Mouse (Mus musculus) ES-Bruce4 (cell line): ENCODE measurements at regions not wholly inside any gene's neighbourhood (a gene's known extent, or its start where the extent isn't known, plus 50 kb on each side); places are given as distances from the start of the nearest gene placed in this dataset.

Source experiments
- H3K27ac ChIP-seq: 2 replicates; pipeline ENCODE4 v1.5.1; 2012; ENCODE audit warnings: low read length, inconsistent platforms; ENCODE audit not compliant: insufficient read depth
- H3K27me3 ChIP-seq: 2 replicates; pipeline ENCODE4 v1.6.1; 2012; ENCODE audit warnings: mild to moderate bottlenecking, low read length, inconsistent platforms; ENCODE audit not compliant: control insufficient read depth, poor library complexity, insufficient read depth, severe bottlenecking
- H3K36me3 ChIP-seq: 2 replicates; pipeline ENCODE4 v1.6.1; 2012; ENCODE audit warnings: inconsistent platforms, mild to moderate bottlenecking, low read length, moderate library complexity; ENCODE audit not compliant: control insufficient read depth, poor library complexity, insufficient read depth, severe bottlenecking
- H3K4me1 ChIP-seq: one replicate; pipeline ENCODE4 v1.8.1; 2011; ENCODE audit warnings: low read length; ENCODE audit not compliant: control insufficient read depth, insufficient read depth
- H3K4me3 ChIP-seq: 2 replicates; pipeline ENCODE4 v1.5.1; 2011; ENCODE audit warnings: low read depth, mild to moderate bottlenecking, low read length
- H3K9ac ChIP-seq: 2 replicates; pipeline ENCODE4 v1.6.1; 2012; ENCODE audit warnings: low read depth, mild to moderate bottlenecking, inconsistent platforms; ENCODE audit not compliant: poor library complexity, severe bottlenecking
- H3K9me3 ChIP-seq: replicated peaks from 2 replicates; pipeline ENCODE4 v1.6.1; 2012; ENCODE audit warnings: mild to moderate bottlenecking, low read length, inconsistent platforms; ENCODE audit not compliant: control insufficient read depth, poor library complexity, insufficient read depth, severe bottlenecking
- CTCF ChIP-seq: IDR thresholded peaks from one replicate; pipeline ENCODE4 v1.8.1; 2011; ENCODE audit warnings: low read depth, low read length
- EP300 ChIP-seq: IDR thresholded peaks from 2 replicates; pipeline ENCODE4 v1.6.1; 2011; ENCODE audit warnings: low read depth, low read length; ENCODE audit not compliant: insufficient read depth
- POLR2A ChIP-seq: IDR thresholded peaks from one replicate; pipeline ENCODE4 v1.8.1; 2011; ENCODE audit warnings: low read length; ENCODE audit not compliant: insufficient read depth

GRCm38 (mm10) chr1:186497872-186498271 lies 207.9 kb downstream of the Tgfb2 start:
- Histone ChIP-seq H3K27me3 (no peaks in the 10 kb centered on the region), H3K27ac (no peak overlapping the region), H3K9ac (no peak overlapping the region), H3K9me3 (no peaks in the 10 kb centered on the region), H3K4me3 (no peak overlapping the region), H3K36me3 (no peaks in the 10 kb centered on the region), H3K4me1 (no peaks in the 10 kb centered on the region)
- TF ChIP-seq EP300 (no peak), POLR2A (no peak), CTCF (no peak)

DNA sequence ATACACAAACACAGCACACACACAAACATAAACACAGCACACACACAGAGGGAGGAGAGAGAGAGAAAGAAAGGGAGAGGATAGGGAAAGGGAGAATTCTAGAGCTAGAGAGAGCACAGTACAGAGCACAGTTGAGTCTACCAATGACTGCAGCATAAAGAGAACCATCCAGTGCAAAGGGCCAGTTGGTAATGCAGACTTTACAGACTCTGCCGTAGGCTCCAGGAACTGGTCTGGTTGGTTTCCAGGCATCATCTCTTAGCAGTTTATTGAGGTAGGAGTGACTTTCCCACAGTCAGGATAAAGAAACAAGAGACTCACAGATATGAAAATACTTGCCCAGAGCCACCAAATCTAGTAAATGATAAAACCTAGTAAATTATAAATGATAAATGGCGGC lies 208.5 kb downstream of the Tgfb2 start:
- no peak for TF ChIP-seq POLR2A
- no peak for TF ChIP-seq CTCF
- TF ChIP-seq EP300 = no peak
- Histone ChIP-seq H3K4me3 (no peak overlapping the region), H3K4me1 (no peaks in the 10 kb centered on the region), H3K9ac (no peak overlapping the region), H3K27ac (no peak overlapping the region), H3K27me3 (no peaks in the 10 kb centered on the region), H3K36me3 (no peaks in the 10 kb centered on the region), H3K9me3 (no peaks in the 10 kb centered on the region)

GRCm38 (mm10) chr1:186494411-186494783 lies 211.4 kb downstream of the Tgfb2 start:
- TF ChIP-seq EP300 = no peak

GRCm38 (mm10) chr1:186493664-186494410 lies 212.0 kb downstream of the Tgfb2 start:
- Histone ChIP-seq H3K4me1 (no peaks in the 10 kb centered on the region), H3K27ac (no peak overlapping the region), H3K36me3 (no peaks in the 10 kb centered on the region), H3K4me3 (no peak overlapping the region), H3K9ac (no peak overlapping the region), H3K27me3 (no peaks in the 10 kb centered on the region; the same call in none of the 2 replicates), H3K9me3 (no peaks in the 10 kb centered on the region)
- TF ChIP-seq POLR2A = no peak

More at GRCm38 (mm10) chr1:186494411-186494783, 211.4 kb downstream of the Tgfb2 start:
- H3K9me3 ChIP-seq = no peaks in the 10 kb centered on the region
- H3K4me1 ChIP-seq = no peaks in the 10 kb centered on the region
- H3K36me3 ChIP-seq = no peaks in the 10 kb centered on the region
- no peak overlapping the region for H3K4me3 ChIP-seq
- no peak overlapping the region for H3K9ac ChIP-seq
- no peaks in the 10 kb centered on the region; the same call in none of the 2 replicates for H3K27me3 ChIP-seq
- no peak overlapping the region for H3K27ac ChIP-seq

GRCm38 (mm10) chr1:186482177-186482576 lies 223.6 kb downstream of the Tgfb2 start:
- H3K27me3 ChIP-seq = no peaks in the 10 kb centered on the region
- no peaks in the 10 kb centered on the region for H3K9me3 ChIP-seq
- TF ChIP-seq EP300 (no peak), POLR2A (no peak), CTCF (no peak)
- no peak overlapping the region for H3K9ac ChIP-seq
- no peaks in the 10 kb centered on the region for H3K36me3 ChIP-seq
- no peak overlapping the region for H3K4me3 ChIP-seq
- H3K27ac ChIP-seq = no peak overlapping the region
- no peaks in the 10 kb centered on the region for H3K4me1 ChIP-seq

DNA sequence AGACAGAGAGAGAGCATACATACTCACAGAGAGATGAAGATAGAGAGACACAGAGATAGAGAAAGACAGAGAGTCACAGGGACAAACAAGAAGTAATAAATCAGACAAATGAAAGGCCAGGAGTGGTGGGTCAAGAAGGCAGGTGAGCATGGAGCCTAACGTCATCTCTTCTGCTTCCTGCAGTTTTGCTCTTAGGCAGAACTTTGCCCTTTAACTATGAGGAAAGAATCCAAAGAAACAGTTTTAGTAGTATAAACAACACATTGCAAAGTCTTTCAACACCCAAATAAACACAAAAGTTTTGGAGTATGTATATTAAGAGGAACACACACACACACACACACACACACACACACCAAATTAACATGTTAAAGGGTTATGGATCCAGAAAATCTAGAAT lies 225.8 kb downstream of the Tgfb2 start:
- Histone ChIP-seq H3K9me3 (no peaks in the 10 kb centered on the region), H3K27ac (no peak overlapping the region), H3K27me3 (no peaks in the 10 kb centered on the region), H3K4me3 (no peak overlapping the region), H3K36me3 (no peaks in the 10 kb centered on the region), H3K9ac (no peak overlapping the region), H3K4me1 (no peaks in the 10 kb centered on the region)
- TF ChIP-seq EP300 (no peak), POLR2A (no peak), CTCF (no peak)
